Mouse (Mus musculus) C2C12 (cell line): ENCODE results near the gene Pgap2. TPM values are rescaled to one million over a fixed set of nuclear protein-coding genes. Genes with fewer than 3 reads are reported as not detected.
A peak's percentile ranks its signal among the peaks of the same experiment; 100 is the strongest.

Experiments
- H3K27me3 ChIP-seq: one replicate; pipeline ENCODE4 v1.6.1; 2011; ENCODE audit not compliant: control insufficient read depth, insufficient read depth, insufficient read length
- H3K36me3 ChIP-seq: one replicate; pipeline ENCODE4 v1.6.1; 2011; ENCODE audit not compliant: control insufficient read depth, insufficient read depth
- H3K4me3 ChIP-seq: one replicate; pipeline ENCODE4 v1.5.1; 2011; ENCODE audit warnings: mild to moderate bottlenecking, control low read depth; ENCODE audit not compliant: poor library complexity, insufficient read depth, severe bottlenecking
- H3K79me2 ChIP-seq: one replicate; pipeline ENCODE4 v1.6.1; 2011; ENCODE audit not compliant: control insufficient read depth, insufficient read depth
- H3K79me3 ChIP-seq: one replicate; pipeline ENCODE4 v1.6.1; 2011; ENCODE audit warnings: low read depth, control low read depth
- H3ac ChIP-seq: one replicate; pipeline ENCODE3; 2011; ENCODE audit warnings: low read depth; ENCODE audit not compliant: control insufficient read depth, insufficient read length
- CEBPB ChIP-seq: IDR thresholded peaks from one replicate; pipeline ENCODE4 v1.6.1; 2011; ENCODE audit warnings: low read depth, mild to moderate bottlenecking, control low read depth, moderate library complexity
- CTCF ChIP-seq: IDR thresholded peaks from one replicate; pipeline ENCODE4 v1.5.1; 2011; ENCODE audit not compliant: control insufficient read depth, insufficient read depth, insufficient read length
- FOSL1 ChIP-seq: IDR thresholded peaks from one replicate; pipeline ENCODE4 v1.8.0; 2011; ENCODE audit warnings: mild to moderate bottlenecking, low read length; ENCODE audit not compliant: poor library complexity, insufficient read depth, severe bottlenecking
- MAX ChIP-seq: IDR thresholded peaks from one replicate; pipeline ENCODE4 v1.6.1; 2011; ENCODE audit warnings: mild to moderate bottlenecking, control low read depth
- MYOD1 ChIP-seq: IDR thresholded peaks from one replicate; pipeline ENCODE4 v1.6.1; 2011; ENCODE audit warnings: low read depth; ENCODE audit not compliant: control insufficient read depth, insufficient read length
- MYOG ChIP-seq: IDR thresholded peaks from one replicate; pipeline ENCODE4 v1.6.1; 2011; ENCODE audit not compliant: control insufficient read depth, insufficient read length; ENCODE audit errors: extremely low read depth
- USF1 ChIP-seq: IDR thresholded peaks from one replicate; pipeline ENCODE4 v1.6.1; 2011; ENCODE audit warnings: low read depth, mild to moderate bottlenecking, control low read depth, moderate library complexity
- polyA plus RNA-seq: library from polyadenylated mRNA; unstranded; fragments of >200 nt; fragmentation: generic; extraction: Trizol; gene quantifications from one replicate; pipeline ENCODE4 v1.2.1, GENCODE M21; 2012; ENCODE audit warnings: missing spikeins

Gene Pgap2
- polyA plus RNA-seq, 1 experiment, result 22.6 TPM

- H3K79me3 ChIP-seq, result peaks cover 52% of the 10 kb centered on the region
- peak overlapping the region; percentile 60 for H3K4me3 ChIP-seq
- H3K79me2 ChIP-seq, result peaks cover 62% of the 10 kb centered on the region
- TF ChIP-seq CEBPB, result no peak
- TF ChIP-seq MYOG, result no peak
- no peak for TF ChIP-seq USF1
- no peak for TF ChIP-seq CTCF
- no peak for TF ChIP-seq MAX
- no peak for TF ChIP-seq FOSL1
- peaks cover 5% of the 10 kb centered on the region for H3K36me3 ChIP-seq
- H3K27me3 ChIP-seq, result no peaks in the 10 kb centered on the region
- H3ac ChIP-seq, result peak overlapping the region; percentile 55
Measured at GRCm38 (mm10) chr7:102248691-102249404, 38.8 kb downstream of the Pgap2 start.

- Histone ChIP-seq H3ac (peak overlapping the region; percentile 55), H3K4me3 (peak overlapping the region; percentile 60), H3K79me2 (peaks cover 55% of the 10 kb centered on the region), H3K36me3 (peaks cover 5% of the 10 kb centered on the region), H3K27me3 (no peaks in the 10 kb centered on the region), H3K79me3 (peaks cover 46% of the 10 kb centered on the region)
- TF ChIP-seq MAX (no peak), MYOD1 (no peak), MYOG (no peak), FOSL1 (no peak), CTCF (no peak), USF1 (no peak), CEBPB (no peak)
Measured at GRCm38 (mm10) chr7:102249531-102249895, 39.5 kb downstream of the Pgap2 start.

- Histone ChIP-seq H3K4me3 (peak overlapping the region; percentile 60), H3K79me2 (peaks cover 49% of the 10 kb centered on the region), H3K27me3 (no peaks in the 10 kb centered on the region), H3ac (peak overlapping the region; percentile 91), H3K36me3 (no peaks in the 10 kb centered on the region), H3K79me3 (peaks cover 42% of the 10 kb centered on the region)
- TF ChIP-seq USF1 (no peak), MYOD1 (no peak), FOSL1 (no peak), CTCF (no peak), CEBPB (no peak), MAX (no peak)
Measured at GRCm38 (mm10) chr7:102249896-102250630, 40.1 kb downstream of the Pgap2 start.

- TF ChIP-seq FOSL1, result no peak
- peak; percentile 15 for TF ChIP-seq USF1
- TF ChIP-seq MYOD1, result no peak
- no peak for TF ChIP-seq MYOG
- peak; percentile 72 for TF ChIP-seq CTCF
- TF ChIP-seq MAX, result peak; percentile 38
- H3K4me3 ChIP-seq, result peak overlapping the region; percentile 60
- no peaks in the 10 kb centered on the region for H3K36me3 ChIP-seq
- H3ac ChIP-seq, result peak overlapping the region; percentile 62
- H3K79me3 ChIP-seq, result peaks cover 40% of the 10 kb centered on the region
- peaks cover 43% of the 10 kb centered on the region for H3K79me2 ChIP-seq
- no peaks in the 10 kb centered on the region for H3K27me3 ChIP-seq
Measured at GRCm38 (mm10) chr7:102250631-102251214, 40.7 kb downstream of the Pgap2 start.

GRCm38 (mm10) chr7:102253631-102254030 is 43.6 kb downstream of the Pgap2 start:
- Histone ChIP-seq H3K79me2 (peaks cover 14% of the 10 kb centered on the region), H3K79me3 (peaks cover 11% of the 10 kb centered on the region), H3K36me3 (no peaks in the 10 kb centered on the region), H3ac (no peak overlapping the region), H3K27me3 (no peaks in the 10 kb centered on the region), H3K4me3 (no peak overlapping the region)
- TF ChIP-seq MYOG (no peak), MYOD1 (no peak)

GRCm38 (mm10) chr7:102255954-102256353 is 45.9 kb downstream of the Pgap2 start, which contains the start of gene Rhog:
Gene Rhog (minus strand): TSS chr7:102256054.
- Histone ChIP-seq H3K36me3 (no peaks in the 10 kb centered on the region), H3ac (no peak within 1 kb of the TSS), H3K27me3 (no peaks in the 10 kb centered on the region), H3K79me3 (no peaks in the 10 kb centered on the region), H3K79me2 (no peaks in the 10 kb centered on the region), H3K4me3 (no peak within 1 kb of the TSS)
- TF ChIP-seq MYOD1, result no peak
- no peak for TF ChIP-seq FOSL1
- TF ChIP-seq USF1, result no peak
- TF ChIP-seq CTCF, result no peak
- TF ChIP-seq MAX, result no peak
- TF ChIP-seq CEBPB, result no peak
- TF ChIP-seq MYOG, result no peak
